Mouse (Mus musculus) lung, adult 10 weeks (tissue): Measurements from ENCODE around the gene Trp53inp2. TPM values are rescaled to one million over a fixed set of nuclear protein-coding genes. Genes with fewer than 3 reads are reported as not detected.

Experiments
- polyA plus RNA-seq: library from polyadenylated mRNA; stranded (reverse); fragments of 350-450 nt; fragmentation: Illumina TruSeq; extraction: RNeasy Lipid Tissue Mini Kit (QIAGEN cat#74804); gene quantifications from one replicate; pipeline ENCODE4 v1.2.3, GENCODE M21; 2014; ENCODE audit warnings: low read depth, low replicate concordance; ENCODE audit not compliant: insufficient read depth

Trp53inp2 gene
- 58.4 TPM for polyA plus RNA-seq

DNA sequence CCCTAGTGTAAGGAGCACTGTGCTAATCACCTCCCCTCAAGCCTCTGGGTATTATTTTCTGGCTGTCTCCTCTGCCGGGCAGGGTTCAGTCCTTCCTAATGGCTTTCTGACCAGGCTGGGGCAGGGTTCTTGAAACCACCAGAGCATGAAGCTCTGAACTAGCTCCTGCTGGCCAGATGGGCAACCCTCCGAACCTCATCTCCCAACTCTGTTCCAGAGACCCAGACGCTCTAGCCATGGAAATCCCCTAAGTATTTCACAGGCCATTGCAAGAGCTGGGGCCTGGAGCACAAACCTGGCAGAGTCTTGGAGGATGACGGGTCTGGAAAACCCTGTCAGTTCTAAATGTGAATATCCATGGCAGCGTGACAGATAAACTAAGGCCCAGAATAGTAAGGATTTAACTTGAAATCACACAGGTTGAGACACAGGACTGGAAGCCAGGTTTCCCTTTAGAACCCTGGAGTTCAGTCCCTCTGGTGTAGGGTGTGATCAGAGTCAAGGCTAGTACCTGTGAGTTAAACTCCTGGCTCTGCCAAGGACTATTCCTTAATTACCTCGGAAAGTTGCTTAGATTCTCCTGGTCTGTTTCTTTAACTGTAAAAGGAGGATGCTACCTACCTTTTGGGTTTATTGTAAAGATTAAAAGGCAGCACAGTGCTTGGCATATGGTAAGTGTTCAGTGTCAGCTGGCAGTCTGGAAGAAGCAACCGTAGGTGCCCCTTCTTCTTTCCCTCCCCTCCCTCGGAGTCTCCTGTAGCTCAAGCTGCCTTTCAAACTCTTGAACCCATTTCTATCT is at the start of gene Trp53inp2:
Trp53inp2 (plus strand) TSS at position 799 of the 799 bp plus-strand sequence.

DNA sequence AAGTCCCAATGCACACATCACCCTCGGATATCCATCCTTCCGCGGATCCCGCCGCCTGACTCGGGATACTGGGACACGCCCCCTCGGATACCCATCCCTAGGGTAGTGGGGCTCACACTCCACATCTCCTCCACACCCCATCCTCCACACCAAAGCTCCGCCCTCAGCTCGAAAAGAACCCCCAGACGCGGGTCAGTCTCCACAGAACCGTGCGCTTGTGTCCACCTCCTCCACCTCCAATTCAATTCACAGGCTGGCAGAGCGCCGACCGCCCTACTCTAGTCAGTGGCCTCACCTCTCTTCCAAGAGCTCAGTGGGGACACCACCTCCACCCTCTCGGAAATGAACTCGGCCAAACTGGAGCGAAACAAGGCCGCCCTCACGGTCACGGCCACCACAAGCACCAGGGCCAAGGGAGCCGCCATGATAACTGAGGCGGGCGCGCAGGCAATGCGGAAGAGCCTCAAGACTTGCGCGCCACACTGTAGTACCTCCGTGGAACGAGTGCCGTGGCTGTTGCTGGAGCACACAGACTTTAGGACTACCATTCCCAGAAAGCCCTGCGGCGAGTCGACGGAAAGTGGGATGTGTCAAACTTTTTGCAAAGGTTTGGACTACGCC is 23.8 kb upstream of the Trp53inp2 start, which contains the start of gene Pigu:
Pigu (minus strand) TSS at position 460 of the 621 bp plus-strand sequence.

Other genes starting within 250 kb of the Trp53inp2 start
- gene Itch, start 247.6 kb upstream of the Trp53inp2 start, polyA plus RNA-seq: 15.8 TPM
- 257 TPM for gene Dynlrb1, start 144.5 kb upstream of the Trp53inp2 start, polyA plus RNA-seq
- 275 TPM for gene Map1lc3a, start 104.8 kb upstream of the Trp53inp2 start, polyA plus RNA-seq
- gene Pigu, start 23.6 kb upstream of the Trp53inp2 start, polyA plus RNA-seq: 25.2 TPM
- gene Ncoa6, start 92.8 kb downstream of the Trp53inp2 start, polyA plus RNA-seq: 11.4 TPM
- 17.5 TPM for gene Acss2, start 136.9 kb downstream of the Trp53inp2 start, polyA plus RNA-seq
- 1.4 TPM for gene Ggt7, start 137.2 kb downstream of the Trp53inp2 start, polyA plus RNA-seq
- 26.8 TPM for gene Gss, start 211.8 kb downstream of the Trp53inp2 start, polyA plus RNA-seq
- not detected for gene Myh7b, start 230.2 kb downstream of the Trp53inp2 start, polyA plus RNA-seq